Mouse (Mus musculus) neural tube, embryonic 10.5 days (tissue): ENCODE measurements around the gene Plekhh3.
"Not testable (repeated sequence)": the region's sequence is repeated elsewhere in the genome, so short reads cannot be mapped to it uniquely, and the experiment has no call there.

Experiments
- DNase-seq: peaks from one replicate; pipeline ENCODE4 v3.0.0-alpha.2; 2017; ENCODE audit warnings: low spot score; ENCODE audit errors: extremely low spot score

The Plekhh3 gene

DNA sequence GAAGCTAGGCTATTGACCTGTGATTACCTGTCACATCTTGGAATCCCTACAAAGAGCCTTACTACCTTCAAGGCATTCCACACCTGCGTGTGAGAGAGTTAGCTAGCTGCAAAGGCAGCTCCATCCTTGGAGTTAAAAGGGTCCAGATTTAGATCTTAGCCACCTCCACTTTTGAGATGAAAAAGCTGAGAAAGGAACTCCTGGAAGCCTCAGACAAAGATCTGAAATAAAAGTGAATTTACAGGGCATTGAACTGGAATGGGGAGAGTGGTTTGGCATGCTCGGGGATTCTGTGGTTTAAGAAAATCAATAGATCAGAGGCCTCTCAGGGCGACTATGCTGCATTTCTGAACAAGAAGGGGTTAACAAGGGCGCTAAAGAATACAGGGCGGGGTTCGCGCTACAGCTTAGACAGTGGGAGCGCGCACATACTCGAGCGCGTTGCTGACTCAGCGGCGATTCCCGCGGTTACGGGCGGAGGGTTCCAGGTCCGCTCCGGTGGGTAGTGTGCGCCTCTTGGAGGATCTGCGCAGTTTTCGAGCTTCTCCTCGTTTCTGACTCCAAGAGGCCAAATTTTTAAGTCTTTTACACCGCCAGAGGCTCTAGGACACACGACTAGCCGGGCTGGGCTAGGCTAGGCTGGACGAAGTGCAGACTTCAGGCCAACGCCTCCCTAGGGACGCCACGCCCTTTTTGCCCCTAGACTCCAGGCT lies 726 bp upstream of the Plekhh3 start:
- peak; percentile 76 for DNase-seq

DNA sequence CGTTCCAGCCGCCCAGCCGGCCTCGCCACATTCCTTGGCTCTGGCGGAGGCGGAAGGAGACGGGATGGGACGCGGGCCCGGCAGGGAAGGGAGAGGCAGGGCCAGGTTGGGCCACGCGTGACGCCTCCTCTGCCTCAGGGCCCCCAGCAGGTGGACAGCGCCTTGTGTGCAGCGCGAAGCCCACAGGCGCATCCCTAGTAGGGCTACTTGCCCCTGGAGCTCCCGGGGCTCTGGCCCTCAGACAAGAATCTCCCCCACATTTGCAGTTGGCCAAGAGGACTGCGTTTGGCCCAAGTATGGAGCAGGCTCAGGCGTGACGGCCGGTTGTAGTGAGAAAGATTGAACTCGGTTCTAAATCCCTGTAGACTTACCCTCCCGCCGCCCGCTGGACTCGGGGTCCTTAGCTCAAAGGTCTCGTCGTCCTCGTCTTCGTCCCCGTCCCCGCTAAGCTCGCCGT lies 769 bp downstream of the Plekhh3 start, which contains the start of gene Cntnap1:
Cntnap1 (plus strand) TSS at position 170 of the 457 bp plus-strand sequence.
- DNase-seq, result no peak

DNA sequence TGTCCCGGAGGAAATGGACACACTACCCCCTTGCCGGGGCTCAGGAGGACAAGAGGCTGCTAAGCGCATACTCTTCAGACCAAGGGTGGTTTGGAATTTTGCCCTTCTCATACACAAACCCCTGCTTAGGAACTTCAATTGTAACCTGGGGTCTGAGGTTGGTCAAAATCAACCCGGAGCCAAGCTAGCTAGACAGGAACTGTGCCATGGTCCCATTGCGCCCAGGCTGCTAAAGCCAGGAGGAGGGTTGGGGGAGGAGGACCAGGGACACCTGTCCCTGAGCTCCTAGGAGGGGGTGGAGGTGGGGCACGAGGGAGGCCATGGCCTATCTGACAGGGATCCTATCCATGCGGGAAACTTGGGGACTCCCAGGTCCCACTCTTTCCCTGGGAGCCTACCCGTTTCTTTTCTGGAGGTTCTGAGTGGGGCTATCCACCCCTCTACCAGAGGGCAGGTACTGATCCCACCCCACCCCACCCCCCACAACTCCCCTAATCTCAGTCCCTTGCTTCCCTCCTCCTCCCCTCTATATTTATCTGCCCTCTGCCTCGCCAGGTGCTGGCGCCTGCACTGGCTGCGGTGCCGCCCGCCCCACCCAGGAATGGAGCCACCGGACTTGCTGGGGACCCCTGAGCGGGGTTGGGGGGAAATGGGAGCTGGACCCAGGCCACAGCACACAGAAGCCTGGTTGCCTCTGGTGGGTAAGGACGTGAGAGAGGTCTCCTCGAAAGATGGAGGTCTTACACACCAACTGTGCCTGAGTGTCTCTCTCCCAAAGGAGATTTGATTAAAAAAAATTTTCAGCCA lies 1.6 kb downstream of the Plekhh3 start:
- DNase-seq, result no peak

DNA sequence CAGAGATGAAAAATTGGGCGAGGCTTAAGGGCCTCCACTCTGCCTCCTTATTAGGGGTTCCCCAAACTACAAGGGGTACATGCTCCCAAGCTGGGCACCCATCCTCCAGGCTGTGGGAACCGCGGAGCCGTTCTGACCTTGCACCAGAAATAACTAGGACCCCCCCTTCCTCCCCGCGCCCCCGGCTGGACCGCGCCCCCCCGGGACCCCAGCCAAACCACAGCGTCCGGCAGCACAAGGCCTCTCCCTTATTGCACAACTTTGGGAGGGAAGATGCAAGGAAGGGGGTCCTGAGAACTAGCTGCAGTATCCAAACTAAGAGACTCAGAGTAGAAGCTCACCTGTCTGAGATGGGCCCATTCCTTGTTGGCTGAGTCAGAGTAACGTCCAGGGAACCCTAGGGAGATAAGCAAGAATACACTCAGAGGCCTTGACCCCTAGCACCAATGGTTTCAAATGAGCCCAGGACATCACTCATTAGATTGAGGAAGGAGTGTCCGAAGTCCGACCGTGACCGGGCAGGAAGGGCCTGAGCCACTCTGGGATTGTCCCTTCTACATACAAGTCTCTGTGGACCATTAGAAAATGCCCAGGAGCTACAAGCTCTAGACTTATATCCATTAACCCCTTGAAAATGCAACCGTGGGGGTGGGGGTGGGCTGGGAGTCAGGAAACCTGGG lies 2.7 kb downstream of the Plekhh3 start:
- no peak for DNase-seq

DNA sequence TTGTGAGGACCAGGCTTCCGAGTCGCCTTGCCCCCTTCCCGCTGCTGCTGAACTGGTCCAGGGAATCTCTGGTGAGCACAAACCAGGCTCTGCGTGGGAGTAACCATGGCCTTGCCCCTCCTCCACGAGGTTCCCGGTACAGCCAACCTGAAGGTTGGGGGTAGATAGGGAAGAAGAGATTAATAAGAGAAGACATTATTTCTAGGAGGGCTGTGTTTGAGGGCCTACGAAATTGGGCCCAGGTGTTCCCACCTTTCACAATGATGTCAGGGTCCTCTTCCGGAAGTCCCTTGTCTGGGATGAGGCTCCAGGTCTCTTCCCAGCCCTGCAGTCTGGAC lies 3.2 kb downstream of the Plekhh3 start:
- no peak for DNase-seq

DNA sequence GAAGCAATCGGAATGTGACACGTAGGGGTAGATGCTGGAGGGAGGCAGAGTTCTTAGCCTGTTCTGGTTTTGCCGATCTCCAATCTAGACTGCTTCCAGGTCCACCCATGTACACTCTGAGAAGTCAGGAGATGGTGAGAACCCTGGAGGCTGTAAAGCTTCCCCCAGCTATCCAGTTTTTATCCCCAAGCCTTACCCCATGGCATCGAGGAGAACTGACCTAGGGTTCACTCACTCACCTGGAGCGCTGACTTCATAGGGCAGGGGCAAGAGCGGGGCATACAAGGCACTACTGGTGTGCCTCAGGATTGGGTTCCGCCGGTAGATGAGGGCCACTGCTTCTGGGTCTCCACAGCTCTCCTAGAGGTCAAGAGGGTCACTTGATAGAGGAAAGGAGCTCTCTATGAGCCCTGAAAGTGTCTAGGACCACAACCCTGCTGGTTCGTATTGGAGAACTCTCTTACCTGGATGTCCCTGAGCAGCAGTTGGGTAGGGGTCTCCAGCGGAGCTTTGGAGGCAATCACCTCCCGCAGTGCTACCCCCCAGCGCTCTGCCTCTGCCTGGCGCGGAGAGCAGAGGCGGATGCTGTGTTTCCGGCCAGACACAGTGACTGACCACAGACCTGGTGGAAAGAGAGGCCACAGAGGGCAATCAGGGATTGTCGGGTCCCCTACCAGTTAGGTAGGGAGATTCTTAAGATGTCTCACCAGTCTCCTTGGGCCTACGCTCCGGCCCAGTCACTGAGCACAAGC lies 3.8 kb downstream of the Plekhh3 start:
- no peak for DNase-seq

DNA sequence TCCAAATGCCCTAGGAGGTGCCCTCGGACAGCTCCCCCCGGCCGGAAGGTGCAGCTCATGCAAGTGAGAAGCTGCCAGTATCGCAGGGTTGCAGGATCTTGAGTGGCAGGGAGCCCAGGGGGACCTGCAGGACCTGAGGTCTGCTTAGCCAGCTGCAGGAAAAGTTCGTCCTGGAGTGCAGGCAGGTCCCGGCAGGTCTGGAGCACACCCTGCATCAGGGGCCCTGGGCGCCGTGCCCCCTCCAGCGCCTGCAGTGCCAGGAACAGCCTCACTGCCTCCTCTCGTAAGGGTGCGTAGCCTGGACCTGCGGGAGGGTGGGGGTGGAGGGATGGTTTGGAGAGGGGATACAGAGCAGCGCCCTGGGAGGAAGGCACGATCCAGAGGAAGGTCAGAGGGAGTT lies 4.8 kb downstream of the Plekhh3 start:
- DNase-seq, result no peak

DNA sequence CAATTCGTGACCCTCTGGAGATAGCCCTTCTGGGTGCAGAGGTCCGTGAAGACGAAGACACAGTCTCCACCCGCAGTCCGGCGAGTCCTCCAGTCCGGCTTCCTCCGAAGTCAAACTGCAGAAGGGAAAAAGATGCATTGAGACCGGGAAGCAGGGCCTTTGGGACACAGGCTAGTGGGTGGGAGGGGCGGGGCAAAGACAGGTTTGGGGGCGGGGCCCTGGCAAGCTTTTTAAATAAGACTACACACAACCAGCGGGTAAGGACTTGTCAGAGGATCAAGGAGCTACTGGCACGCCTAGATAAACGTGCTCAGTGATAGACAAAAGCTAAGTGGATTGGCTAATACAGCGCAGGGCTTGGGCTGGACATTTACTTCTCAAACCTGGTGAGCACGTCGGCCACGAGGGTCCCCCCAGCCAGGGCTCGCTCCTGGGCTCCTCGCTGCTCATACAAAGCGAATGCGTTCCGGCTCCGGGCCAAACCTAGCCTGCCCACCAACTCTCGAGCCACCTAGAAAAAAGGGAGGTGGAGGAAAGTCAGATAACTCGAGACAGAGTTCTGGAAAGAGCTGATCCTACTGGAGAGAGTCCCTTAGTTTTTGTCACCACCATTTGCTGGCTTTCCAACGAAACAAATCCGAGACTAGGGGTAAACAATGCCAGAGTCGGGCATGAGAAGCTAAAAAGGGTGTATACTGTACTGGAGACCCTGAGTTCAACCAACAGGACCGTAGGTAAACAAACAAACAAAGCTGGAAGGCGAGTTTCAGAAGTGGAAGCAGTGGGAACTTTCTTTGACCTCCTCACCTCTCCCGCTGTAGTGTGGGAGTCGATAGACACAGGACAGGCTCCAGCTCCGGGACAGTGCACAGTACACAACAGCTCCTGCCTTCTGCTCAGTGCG lies 6.2 kb downstream of the Plekhh3 start:
- DNase-seq, result peak; percentile 52

DNA sequence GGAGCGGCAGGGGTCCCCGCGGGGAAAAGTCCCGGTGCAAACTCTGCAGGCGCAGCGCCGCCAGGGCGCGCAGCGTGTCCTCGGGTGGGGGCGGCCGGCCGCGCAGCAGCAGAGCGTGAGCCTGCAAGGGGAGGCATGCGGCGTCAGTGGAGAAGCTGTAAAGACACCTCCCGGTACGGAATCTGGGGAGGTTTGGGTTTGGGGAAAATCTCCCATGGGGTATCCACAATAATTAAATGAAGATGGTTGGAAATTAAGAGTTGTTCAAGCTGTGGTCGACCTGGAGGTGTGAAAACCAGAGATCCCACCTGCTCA lies 6.8 kb downstream of the Plekhh3 start:
- peak; percentile 43 for DNase-seq

DNA sequence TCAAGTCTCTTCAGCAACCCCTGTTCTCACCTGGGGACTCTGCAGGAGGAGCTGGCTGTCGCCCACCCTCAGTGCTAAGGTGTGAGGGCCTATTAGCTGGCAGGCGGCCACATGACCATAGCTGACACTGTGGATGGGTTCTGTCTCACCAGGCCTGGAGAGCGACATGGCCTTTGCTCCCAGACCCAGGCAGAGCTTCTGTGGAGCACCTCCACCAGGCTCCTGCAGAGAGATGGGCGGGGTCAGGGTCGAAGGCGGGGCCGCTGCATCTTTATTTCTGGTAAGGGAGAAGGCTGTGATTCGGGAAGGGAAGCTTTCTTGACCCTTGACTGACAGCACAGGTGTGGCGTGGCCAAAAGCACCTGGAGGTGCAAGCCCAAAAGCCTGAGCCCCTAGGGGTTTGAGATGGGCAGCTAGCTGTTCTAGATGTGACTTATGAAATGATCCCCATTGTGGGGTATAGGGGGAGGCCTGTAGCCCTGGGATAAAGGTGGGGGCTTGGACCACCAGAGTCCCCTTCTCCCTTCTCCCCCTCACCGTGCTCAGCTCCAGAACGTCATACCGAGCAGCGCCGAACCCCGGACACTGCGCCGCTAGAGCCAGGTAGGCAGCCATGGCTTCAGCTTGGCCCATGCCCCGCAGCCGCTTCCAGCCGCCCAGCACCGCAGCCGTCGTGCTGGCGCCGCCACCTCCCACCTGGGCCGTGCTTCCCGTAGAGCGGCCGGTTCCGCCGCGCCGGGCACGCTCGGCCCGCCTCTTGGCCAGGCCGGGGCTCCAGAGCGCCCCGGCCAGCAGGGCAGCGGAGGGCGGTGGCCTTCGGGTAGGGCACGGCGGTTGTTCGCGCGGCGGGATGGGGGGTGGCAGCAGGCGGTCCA lies 7.4 kb downstream of the Plekhh3 start:
- DNase-seq, result peak; percentile 47

DNA sequence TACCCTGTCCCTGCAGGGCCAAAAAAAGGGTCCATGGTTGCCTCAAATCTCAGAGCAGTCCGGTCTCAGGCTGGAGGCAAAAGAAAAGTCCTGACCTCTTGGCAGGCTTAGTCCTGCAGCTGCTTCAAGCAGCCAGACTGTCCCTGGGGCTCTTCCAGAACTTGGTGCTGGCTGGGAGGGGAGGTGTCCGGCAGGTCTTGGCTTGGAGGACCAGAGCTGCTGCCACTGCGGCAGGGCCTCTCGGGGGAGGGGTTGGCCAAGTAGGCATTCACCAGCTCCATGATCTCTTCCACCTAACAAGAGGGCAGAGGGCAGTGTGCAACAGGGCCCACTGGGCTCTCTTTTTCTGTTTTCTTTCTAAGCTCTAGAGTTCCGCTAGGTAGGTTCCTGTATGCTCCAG lies 8.4 kb downstream of the Plekhh3 start:
- DNase-seq, result no peak

DNA sequence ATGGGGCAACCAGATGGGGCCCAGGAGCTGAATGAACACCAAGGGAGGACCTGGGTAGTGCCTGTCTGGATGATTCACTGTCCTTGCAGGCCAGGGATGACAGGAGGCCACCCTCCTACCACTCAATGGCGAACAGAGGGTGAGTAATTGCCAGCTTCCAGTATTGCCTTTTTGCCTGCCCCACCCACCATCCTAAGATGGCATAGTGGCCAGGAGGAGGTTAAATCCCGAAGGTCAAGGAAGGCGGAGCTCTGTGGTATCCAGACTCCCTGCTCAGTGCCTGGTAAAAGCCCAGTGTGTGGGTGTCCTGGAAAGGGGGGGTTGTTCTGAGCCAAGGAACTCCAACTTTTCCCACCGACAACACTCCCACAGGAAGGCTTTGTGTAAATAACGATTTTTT lies 8.8 kb downstream of the Plekhh3 start:
- DNase-seq, result no peak

DNA sequence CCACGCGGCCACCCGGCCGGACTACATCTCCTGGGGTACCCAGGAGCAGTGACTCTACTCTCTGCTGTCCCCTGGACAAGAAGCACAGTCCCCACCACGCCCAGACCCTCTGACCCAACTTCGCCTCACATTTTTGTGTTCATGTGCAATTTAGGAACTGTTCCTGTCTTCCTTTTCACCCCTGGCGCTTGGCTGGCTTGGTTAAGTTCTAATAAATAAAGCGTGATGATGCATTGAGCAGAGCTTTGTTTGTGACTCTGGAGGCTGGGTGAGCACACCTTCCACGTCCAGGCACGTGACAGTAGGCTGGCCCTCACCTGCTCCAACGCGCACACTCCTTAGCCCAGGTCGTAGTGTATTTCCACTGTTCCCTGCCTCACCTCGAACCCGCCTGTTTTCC lies 9.6 kb downstream of the Plekhh3 start:
- no peak for DNase-seq

DNA sequence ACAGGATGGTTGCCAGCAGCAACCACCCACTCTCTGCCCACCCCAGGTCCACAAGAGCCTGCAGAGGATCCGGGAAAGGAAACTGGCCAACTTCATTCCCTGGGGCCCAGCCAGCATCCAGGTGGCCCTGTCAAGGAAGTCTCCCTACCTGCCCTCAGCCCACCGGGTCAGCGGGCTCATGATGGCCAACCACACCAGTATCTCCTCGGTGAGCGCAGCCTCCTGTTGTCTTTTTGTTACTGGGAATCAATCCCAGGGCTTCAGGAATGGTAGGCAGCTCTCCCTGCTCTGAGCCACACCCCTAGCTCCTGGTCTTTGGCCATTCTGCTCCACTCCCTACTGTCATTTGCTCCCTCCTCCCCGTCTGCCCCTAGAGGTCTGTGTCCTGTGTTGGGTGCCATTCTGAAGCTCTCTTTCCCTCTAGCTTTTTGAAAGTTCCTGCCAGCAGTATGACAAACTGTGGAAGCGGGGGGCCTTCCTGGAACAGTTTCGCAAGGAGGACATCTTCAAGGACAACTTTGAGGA lies 10.1 kb downstream of the Plekhh3 start:
- not testable (repeated sequence) for DNase-seq

DNA sequence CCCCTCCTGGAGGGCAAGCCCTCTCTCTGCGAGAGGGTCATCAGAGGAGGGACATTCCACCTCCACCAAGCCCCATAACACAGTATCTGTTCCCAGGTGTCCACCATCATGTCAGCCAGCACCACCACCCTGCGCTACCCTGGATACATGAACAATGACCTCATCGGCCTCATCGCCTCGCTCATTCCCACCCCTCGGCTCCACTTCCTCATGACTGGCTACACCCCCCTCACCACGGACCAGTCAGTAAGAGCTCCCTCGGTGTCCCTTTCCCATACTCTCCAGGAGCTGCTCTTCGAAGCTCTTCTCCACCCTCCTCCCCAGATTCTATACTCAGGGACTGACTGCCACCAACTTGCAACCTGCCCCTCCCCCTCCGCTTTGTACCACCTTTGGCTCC lies 11.0 kb downstream of the Plekhh3 start:
- DNase-seq, result not testable (repeated sequence)

DNA sequence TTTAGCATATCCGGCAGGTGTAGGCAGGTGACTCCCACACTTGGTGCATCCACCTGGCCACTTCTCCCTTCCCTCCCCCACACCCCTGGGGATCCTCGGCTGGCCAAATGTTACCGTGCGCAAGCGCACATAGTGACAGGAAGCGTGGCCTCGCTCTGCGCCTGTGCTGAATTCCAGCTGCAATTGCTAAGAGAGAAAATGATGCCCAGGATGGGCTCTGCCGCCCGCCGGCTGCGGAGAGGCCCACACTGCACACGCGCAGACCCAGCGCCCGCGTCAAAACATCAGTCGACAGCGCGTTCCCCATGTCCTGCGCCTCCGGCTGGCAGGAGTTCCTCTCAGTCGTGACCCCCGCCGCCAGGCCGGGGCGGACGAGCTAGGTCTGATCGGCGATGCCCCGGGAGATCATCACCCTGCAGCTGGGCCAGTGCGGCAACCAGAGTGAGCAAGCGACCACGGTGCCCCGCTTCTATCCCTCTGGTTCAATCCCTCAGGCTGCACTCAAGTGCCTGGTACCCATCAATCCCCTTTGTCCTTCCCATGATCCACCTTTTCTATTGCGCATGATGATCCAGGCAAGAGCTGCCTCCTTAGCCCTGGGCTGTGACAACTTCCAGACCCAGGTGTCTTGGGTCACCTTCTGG lies 15.3 kb downstream of the Plekhh3 start, which contains the start of gene Tubg2:
Tubg2 (plus strand) TSS at position 180 of the 644 bp plus-strand sequence.
- DNase-seq, result peak; percentile 62

DNA sequence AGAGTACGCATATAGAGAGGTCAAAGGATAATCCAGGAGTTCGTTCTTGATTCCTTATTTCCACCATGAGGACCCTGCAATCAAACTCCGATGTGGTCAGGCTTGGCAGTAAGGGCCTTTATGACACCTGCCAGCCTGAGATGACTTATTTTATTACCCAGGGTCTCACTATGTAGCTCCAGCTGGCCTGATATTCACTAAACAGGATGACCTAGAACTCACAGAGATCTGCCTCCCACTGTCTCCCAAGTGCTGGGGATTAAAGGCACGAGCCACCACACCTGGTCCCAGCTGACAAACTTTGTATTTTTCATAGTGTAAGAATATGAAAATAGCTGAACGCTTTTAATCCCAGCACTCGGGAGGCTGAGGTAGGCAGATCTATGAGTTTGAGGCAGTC lies 16.0 kb downstream of the Plekhh3 start:
- DNase-seq, result no peak

DNA sequence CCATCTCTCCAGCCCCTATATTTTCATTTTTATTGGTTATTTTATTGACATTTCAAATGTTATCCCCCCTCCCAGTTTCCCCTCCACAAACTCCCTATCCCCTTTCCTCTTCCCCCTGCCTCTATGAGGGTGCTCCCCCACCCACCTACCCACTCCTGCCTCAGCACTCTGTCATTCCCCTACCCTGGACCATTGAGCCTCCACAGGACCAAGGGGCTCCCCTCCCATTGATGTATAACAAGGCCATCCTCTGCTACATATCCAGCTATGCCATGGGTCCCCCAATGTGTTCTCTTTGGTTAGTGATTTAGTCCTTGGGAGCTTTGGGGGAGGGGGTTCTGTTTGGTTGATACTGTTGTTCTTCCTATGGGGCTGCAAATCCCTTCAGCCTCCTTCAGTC lies 16.5 kb downstream of the Plekhh3 start:
- DNase-seq, result no peak

DNA sequence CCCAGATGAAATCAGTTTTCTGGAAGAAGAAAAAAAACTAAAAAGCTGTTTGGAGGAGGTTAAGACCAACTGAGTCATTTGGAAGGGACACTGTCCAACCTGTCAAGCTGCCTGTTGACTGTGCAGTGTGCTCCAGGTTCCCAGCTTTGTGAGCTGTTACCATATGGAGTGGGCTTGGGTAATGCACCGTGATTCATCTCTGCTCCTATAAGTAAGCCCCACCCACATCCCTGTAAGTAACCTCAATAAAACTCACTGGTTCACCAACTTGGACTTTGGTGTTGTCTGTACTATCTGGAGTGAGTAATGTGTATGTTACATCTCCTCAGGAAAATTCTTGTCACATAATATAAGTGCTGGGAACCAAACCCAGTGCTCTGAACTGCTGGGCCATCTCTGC lies 18.3 kb downstream of the Plekhh3 start:
- no peak for DNase-seq
